Mouse (Mus musculus): ENCODE results near the gene Tpp1. TPM values are rescaled to one million over a fixed set of nuclear protein-coding genes. Genes with fewer than 3 reads are reported as not detected.
A peak's percentile ranks its signal among the peaks of the same experiment; 100 is the strongest.

Gene Tpp1
- total and polyA plus RNA-seq, 3 experiments: 113 to 305 (median 129) TPM

GRCm38 (mm10) chr7:105728701-105729428 lies 23.2 kb downstream of the Tpp1 start:
- no peak for DNase-seq

DNA sequence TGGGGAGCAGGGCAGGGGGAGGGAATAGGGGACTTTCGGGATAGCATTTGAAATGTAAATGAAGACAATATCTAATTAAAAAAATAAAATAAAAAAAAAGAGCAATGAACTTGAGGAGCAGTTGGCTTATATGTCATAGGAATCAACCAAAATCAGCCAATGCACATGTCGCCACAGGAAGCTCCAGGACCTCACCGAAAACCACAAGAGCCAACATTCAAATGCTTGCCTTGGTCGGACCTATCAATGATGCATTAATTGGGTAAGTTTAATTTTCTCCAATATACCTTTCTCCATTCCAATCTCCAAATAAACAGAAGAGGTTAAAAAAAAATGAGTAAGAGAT lies 25.1 kb downstream of the Tpp1 start:
- DNase-seq: no peak

DNA sequence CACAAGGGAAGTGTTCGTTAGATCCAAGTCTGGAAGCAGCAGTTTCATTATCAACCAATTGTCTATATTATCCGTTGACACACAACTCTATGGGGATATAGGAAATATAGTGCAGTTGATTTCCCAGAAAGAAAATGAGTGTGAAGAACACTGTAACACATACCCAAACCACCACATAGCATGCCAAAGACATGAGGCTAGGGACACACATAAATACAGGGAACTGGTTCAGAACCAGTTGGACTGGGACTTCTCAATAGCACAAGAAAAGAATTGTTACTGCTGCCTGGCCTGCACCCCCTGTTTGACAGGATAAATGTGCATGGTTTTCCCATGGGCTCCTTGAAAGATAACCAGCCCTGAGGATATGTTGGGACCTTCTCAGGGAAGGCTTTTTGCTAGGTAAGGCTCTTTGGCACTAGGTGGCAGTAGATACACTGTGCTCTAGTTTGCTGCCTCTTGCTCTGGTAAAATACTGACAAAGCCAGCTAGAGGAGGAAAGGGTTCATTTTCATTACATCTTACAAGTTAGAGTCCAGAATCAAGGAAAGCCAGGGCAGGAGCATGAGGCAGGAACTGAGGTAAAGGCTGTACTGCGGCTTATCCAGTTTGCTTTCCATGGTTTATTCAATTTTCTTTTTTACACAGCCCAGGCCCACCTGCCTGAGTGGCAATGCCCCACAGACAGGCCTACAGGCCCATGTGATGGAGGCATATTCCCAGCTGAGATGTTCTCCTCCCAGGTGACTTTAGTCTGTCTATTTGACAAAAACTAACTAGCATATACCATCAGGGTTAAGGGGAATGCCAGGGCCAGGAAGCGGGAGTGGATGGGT lies 25.7 kb downstream of the Tpp1 start:
- DNase-seq: peak; percentile 43

GRCm38 (mm10) chr7:105721916-105722315 lies 30.1 kb downstream of the Tpp1 start:
- no peak for DNase-seq

DNA sequence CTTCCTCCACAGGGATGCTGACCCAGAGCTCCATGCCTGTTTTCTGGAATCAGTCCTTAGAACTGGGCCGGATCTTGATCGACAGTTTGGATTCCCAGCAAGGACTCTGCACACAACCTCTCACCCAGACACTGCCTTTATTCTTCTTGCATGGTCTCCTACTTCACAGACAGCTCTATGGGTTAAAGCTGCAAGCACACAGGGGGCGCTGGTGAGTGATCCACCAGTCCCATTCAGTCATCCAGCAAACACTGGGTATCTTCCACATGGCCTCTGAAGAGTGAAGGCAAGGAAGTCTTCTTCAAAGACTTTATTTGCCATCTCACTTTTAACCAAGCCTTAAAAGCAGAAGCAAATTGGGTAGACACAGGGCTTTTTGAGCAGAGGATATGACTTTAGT lies 36.7 kb downstream of the Tpp1 start:
- no peak for DNase-seq

- no peak for DNase-seq
Observed at GRCm38 (mm10) chr7:105708733-105709132, 43.3 kb downstream of the Tpp1 start.

GRCm38 (mm10) chr7:105703816-105704215 lies 48.2 kb downstream of the Tpp1 start:
- DNase-seq: no peak

- no peak for DNase-seq
Observed at GRCm38 (mm10) chr7:105703184-105703583, 48.9 kb downstream of the Tpp1 start.

Other genes with a start within 250 kb of the Tpp1 start
- gene Smpd1, start 197.9 kb downstream of the Tpp1 start, total RNA-seq (2021): 10 to 100 TPM; 56.2 to 68.5 TPM
- gene Smpd1, start 197.9 kb downstream of the Tpp1 start, polyA plus RNA-seq (2012; rRNA removed): 74.0 and 75.4 TPM in 2 replicates
- 10 to 100 TPM; 12.0 to 22.4 TPM for gene Apbb1, start 170.6 kb downstream of the Tpp1 start, total RNA-seq (2021)
- gene Apbb1, start 170.6 kb downstream of the Tpp1 start, polyA plus RNA-seq (2012; rRNA removed): 49.1 and 61.8 TPM in 2 replicates
- 1 to 10 TPM in 1 of 2 experiments, under 1 TPM in 1; 0.52 to 7.0 TPM for gene Hpx, start 152.1 kb downstream of the Tpp1 start, total RNA-seq (2021)
- gene Hpx, start 152.1 kb downstream of the Tpp1 start, polyA plus RNA-seq (2012; rRNA removed): 0.25 and 2.0 TPM in 2 replicates
- gene Trim3, start 118.7 kb downstream of the Tpp1 start, total RNA-seq (2021): 10 to 100 TPM; 24.2 to 33.8 TPM
- gene Trim3, start 118.7 kb downstream of the Tpp1 start, polyA plus RNA-seq (2012; rRNA removed): 34.6 and 36.2 TPM in 2 replicates
- 100 to 1,000 TPM; 110 to 128 TPM for gene Timm10b, start 112.2 kb downstream of the Tpp1 start, total RNA-seq (2021)
- 120 and 145 TPM in 2 replicates for gene Timm10b, start 112.2 kb downstream of the Tpp1 start, polyA plus RNA-seq (2012; rRNA removed)
- 10 to 100 TPM; 55.5 to 65.4 TPM for gene Arfip2, start 111.8 kb downstream of the Tpp1 start, total RNA-seq (2021)
- gene Arfip2, start 111.8 kb downstream of the Tpp1 start, polyA plus RNA-seq (2012; rRNA removed): 68.3 and 76.9 TPM in 2 replicates
- gene Gm45799, start 111.7 kb downstream of the Tpp1 start, total RNA-seq (2021): 1 to 10 TPM; 7.4 to 8.9 TPM
- 562 and 695 TPM in 2 replicates for gene Gm45799, start 111.7 kb downstream of the Tpp1 start, polyA plus RNA-seq (2012; rRNA removed)
- gene Dnhd1, start 101.4 kb downstream of the Tpp1 start, total RNA-seq (2021): 1 to 10 TPM; 2.3 to 2.7 TPM
- 1.3 and 1.5 TPM in 2 replicates for gene Dnhd1, start 101.4 kb downstream of the Tpp1 start, polyA plus RNA-seq (2012; rRNA removed)
- 100 to 1,000 TPM; 139 to 166 TPM for gene Ilk, start 15.6 kb downstream of the Tpp1 start, total RNA-seq (2021)
- 82.1 and 87.8 TPM in 2 replicates for gene Ilk, start 15.6 kb downstream of the Tpp1 start, polyA plus RNA-seq (2012; rRNA removed)
- gene Rrp8, start 14.8 kb downstream of the Tpp1 start, total RNA-seq (2021): 10 to 100 TPM; 14.8 to 17.6 TPM
- gene Rrp8, start 14.8 kb downstream of the Tpp1 start, polyA plus RNA-seq (2012; rRNA removed): 7.9 and 9.2 TPM in 2 replicates
- gene Taf10, start 7.9 kb downstream of the Tpp1 start, total RNA-seq (2021): 100 to 1,000 TPM; 231 to 239 TPM
- gene Taf10, start 7.9 kb downstream of the Tpp1 start, polyA plus RNA-seq (2012; rRNA removed): 639 and 733 TPM in 2 replicates
- 1 to 10 TPM; 4.4 to 8.2 TPM for gene Dchs1, start 35.4 kb upstream of the Tpp1 start, total RNA-seq (2021)
- gene Dchs1, start 35.4 kb upstream of the Tpp1 start, polyA plus RNA-seq (2012; rRNA removed): 8.2 and 9.5 TPM in 2 replicates
- gene Mrpl17, start 58.9 kb upstream of the Tpp1 start, total RNA-seq (2021): 100 to 1,000 TPM; 176 to 221 TPM
- gene Mrpl17, start 58.9 kb upstream of the Tpp1 start, polyA plus RNA-seq (2012; rRNA removed): 252 and 278 TPM in 2 replicates
- 10 to 100 TPM in 1 of 2 experiments, 1 to 10 TPM in 1; 8.9 to 10.9 TPM for gene Gm4070, start 201.7 kb upstream of the Tpp1 start, total RNA-seq (2021)
- 0.27 and 0.30 TPM in 2 replicates for gene Gm4070, start 201.7 kb upstream of the Tpp1 start, polyA plus RNA-seq (2012; rRNA removed)

All from adrenal gland, adult 2 months (tissue).